Mouse (Mus musculus) heart, adult 9 months (tissue): ENCODE data around the gene Polr2i.

ENCODE experiments used
- DNase-seq, 2 experiments: peaks; one replicate each; pipeline ENCODE4 v3.0.0; 2022; ENCODE audit warnings: low spot score in 2 of 2

The Polr2i gene

DNA sequence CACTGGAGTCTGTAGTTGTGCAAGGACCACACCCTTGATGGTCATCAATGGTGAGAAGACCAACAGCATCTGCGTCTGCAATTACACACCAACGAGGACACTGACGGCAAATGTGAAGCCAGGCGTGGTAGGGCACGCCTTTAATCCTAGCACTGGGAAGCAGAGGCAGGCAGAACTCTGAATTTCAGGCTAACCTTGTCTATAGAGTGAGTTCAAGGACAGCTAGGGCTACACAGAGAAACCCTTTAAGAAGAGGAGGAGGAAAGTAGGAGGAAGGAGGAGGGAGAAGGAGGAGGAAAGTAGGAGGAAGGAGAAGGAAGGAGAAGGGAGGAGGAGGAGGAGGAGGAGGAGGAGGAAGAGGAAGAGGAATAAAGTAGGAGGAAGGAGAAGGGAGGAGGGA, 33.8 kb downstream of the Polr2i start:
- no peak for DNase-seq

DNA sequence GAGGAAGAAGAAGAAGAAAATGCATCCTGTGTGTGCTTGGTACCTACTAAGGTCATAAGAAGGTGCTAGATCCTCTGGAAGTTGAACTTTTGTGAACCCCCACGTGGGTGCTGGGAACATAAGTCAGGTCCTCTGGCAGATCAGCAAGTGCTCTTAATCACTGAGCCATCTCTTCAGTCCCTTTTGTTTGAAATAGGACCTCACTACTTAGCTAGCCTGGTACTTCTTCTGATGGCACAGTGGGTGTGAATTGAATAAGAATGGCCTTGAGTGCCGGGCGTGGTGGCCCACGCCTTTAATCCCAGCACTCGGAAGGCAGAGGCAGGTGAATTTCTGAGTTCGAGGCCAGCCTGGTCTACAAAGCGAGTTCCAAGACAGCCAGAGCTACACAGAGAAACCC, 34.2 kb downstream of the Polr2i start:
- no peak for DNase-seq

DNA sequence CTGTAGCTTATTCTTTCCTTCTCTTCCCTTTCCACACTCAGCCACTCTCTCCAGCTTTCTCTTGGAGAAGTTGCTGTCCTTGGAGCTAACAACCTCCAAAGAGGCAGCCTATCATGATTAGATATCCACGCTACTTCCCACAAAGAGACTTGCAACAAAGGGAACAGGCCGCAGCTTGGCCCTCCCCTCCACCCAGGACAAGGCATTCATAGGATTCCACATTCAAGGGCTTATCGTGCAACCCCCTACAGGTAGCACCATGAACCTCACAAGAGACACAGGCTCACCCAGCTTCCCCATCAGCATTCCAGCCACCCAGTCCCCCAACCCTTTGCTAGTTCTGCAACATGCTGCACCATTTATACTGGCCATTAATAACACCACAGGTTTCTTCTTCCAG, 35.0 kb downstream of the Polr2i start:
- DNase-seq, result no peak

DNA sequence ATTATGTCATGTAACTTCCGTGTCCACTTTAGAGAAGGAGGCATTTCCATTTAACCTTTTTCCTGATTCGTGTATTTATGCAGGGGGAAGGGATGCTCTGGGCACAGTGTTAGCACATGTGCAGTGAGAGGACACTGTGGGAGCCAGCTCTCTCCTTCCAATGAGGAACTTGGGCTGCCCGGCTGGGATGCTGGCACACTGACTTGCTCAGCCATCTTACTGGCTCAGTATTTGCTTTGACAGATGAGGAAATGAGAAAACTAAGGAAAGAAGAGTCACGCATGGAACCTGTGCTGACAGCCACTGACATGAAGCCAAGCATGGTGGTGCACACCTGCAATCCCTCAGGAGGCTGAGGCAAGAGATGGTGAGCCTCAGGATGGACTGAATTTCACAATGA, 37.9 kb downstream of the Polr2i start:
- DNase-seq, result no peak

DNA sequence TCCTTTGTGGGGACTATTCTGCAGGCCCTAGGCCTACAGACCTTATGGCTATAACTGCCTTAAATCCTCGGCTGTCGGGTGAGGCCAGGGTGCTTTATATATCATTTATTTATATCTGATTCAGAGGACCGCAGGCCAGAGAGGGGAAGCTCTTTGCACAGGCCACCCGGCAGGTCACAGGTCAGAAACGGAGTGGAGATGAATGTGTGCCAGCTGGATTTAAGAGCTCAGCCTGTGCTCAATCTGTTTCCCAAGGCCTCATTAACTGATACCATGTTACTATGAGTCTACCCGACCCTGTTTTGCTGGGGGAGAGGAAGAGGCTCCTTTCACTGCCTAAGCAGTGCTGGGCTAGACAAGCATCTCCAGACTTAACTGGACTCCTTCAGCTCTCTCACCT, 42.6 kb downstream of the Polr2i start:
- no peak for DNase-seq

DNA sequence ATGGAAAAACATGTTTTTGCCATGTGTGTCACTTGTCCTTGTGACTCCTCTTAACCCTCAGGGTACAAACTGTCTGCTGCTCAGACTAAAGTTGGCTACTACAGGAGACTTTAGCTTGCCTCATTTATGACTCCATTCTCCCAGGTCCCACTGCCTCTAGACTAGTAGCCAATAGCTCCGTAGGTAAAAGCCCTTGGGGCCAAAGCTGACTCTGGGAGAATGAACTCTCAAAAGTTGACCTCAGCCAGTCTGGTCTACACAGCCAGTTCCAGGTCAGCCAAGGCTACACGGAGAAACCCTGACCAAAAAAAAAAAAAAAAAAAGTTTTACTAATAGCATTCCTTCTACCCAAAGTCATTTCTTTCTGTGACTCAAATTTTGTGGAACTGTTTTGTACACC, 47.2 kb downstream of the Polr2i start:
- DNase-seq, result no peak

DNA sequence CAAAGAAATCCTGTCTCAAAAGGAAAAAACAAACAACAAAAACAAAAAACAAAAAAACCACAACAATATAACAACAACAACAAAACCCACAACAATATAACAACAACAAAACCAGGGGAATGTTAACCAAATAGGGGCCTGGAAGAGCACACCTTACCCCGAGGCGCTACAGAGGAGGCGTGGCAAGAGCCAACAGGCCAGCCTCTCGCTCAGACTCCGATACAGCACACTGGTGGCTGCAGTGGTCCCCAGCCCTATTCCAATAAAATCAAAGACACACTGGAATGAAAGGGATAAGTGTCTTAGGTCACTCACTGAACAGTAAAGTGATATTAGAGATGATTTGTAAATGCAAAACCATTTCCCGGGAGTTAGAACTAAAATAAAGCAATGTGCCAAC, 47.8 kb downstream of the Polr2i start:
- no peak for DNase-seq

DNA sequence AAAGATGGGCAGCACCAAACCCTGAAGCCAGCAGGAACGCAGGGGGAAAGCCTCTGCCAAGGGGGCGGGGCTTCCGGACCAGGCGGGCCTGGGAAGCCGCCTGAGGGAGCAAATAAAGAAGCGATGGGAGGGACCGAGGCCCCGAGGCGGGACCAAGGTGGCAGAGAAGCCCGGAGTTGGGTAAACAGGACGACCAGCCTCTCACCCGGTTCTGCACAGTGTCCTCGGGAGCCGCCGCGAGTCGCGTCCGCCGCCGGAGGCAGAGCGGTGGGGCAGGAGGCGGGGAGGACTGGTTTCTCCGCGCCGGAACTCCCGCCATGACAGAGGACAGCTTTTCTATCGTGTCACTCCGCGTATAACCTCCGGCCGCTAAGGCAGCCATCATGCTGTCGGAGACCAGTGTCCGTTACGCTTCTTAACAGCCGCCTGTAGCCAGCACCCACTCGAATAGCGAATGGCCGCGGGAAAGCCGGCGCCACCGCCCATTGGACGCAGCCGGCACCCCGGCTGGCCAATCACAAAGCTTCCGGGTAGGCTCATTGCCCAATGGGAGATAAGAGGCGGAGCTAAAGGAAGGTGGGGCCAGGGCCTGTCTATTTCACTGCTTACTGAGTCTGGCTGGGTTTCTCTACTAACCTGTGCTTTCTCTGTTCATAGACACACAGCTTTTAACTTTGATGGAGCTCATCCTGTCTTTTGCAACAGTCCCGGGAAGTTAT, 48.4 kb downstream of the Polr2i start, which contains the start of the genes Thap8 and Wdr62:
Gene Thap8 (plus strand): TSS at position 144 of the 719 bp plus-strand sequence.
Gene Wdr62 (minus strand): TSS at position 469 of the 719 bp plus-strand sequence.
- DNase-seq, result peak; percentile 92 to 93

DNA sequence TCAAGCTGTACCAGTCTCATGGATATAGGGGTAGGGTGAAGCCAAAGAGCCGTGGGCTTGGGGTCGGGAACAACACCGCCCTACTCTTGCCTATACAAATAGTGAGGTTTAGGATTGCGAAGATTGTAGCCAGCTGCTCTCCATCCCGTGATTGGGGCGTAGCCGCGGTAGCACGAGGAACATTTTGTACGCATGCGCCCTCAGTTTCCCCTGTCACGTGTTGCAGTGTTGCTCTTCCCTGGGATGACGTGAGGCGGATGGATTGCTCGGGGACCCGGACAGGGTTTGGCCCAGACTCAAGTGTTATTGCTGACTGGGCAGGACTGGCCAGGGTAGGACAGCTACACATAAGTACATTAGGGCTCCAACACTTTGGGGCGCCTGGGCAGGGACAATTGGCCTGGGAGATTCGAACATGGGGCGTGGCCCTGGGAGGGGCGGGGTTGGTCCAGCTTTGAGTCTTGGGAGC, 49.0 kb downstream of the Polr2i start:
- DNase-seq, result peak; percentile 92 to 93

DNA sequence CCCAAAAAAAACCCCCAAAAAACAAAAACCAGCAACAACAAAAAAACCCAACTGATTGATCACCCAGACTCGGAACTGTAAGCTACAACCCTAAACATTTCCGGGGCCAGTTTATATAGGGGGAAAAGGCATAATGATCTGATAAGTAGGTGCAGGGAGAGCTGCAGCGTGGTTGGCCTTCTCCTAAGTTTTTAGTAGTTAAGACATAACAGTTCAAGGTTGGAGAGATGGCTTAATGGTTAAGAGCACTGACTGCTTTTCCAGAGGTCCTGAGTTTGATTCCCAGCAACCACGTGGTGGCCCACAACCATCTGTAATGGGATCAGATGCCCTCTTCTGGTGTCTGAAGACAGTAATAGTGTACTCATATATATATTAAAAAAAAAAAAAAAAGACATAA, 49.8 kb downstream of the Polr2i start:
- DNase-seq, result no peak

DNA sequence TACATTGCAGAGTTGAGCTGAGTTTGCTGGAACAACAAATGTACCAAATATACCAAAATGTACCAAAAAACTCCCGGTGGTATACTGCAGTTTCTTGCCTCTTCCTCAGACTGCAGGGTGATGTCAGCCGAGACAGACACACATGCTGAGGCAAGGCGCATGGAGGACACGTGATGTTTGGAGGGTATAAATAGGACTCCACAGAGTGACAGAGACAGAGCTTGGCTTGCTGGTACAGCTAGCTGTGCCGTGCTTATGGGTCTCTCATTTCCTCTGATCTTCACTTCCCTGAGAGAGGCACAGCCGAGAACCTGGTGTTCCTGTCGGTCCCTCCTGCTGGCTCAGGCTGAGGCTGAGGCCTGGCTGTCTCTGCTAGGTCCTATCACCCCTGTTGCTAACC, 51.0 kb downstream of the Polr2i start:
- DNase-seq, result peak in 1 of 2 experiments; percentile 17
